Mouse (Mus musculus): ENCODE data around the gene Grb10.

- TF ChIP-seq CTCF (IDR thresholded peaks at IDR 0.05; ENCODE audit: extremely low read depth, insufficient read depth, low read length) (no peak), POLR2A (IDR thresholded peaks at IDR 0.05; ENCODE audit: extremely low read depth, insufficient read depth, low read length) (no peak)
Measured at GRCm38 (mm10) chr11:12044245-12044644, 5.8 kb upstream of the Grb10 start.

All from cortical plate, adult 2 months (tissue).